Mouse (Mus musculus): ENCODE results near the gene Hoxa3.

Gene Hoxa3

DNA sequence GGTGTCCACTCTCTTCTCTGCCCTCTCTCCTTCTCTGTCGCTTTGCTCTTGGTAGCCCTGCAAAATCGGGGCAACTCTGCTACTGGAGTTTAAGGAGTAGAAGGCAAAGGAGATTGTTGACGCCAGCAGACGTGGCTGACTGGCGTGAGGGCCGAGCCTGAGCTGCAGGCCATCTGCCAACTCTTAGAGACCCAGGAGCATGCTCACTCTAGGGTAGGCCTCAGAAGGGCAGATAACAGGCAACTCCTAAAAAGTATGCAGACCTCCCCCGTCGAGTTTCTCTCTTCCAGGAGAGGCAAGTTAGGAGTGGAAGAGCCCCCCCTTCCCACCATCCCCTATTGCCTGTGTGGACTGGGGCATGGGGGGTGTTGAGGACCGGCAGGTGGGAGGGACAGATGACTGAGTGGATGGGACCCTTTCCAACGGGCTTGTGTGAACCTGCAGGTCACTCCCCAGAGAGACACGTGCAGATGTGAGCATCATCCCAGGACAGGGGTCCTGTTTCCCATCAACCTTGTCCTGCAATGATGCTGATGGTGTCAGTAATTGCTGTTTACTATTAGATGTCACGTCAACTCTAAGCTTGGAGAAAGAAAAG, 53.9 kb downstream of the Hoxa3 start:
- in situ Hi-C loops (cut with MboI; ENCODE audit: low pct_unique_long_range_greater_than_20kb in 1 of 2, low sequenced_read_pairs in 2 of 2, unreplicated experiment in 1 of 2): no loop called here

DNA sequence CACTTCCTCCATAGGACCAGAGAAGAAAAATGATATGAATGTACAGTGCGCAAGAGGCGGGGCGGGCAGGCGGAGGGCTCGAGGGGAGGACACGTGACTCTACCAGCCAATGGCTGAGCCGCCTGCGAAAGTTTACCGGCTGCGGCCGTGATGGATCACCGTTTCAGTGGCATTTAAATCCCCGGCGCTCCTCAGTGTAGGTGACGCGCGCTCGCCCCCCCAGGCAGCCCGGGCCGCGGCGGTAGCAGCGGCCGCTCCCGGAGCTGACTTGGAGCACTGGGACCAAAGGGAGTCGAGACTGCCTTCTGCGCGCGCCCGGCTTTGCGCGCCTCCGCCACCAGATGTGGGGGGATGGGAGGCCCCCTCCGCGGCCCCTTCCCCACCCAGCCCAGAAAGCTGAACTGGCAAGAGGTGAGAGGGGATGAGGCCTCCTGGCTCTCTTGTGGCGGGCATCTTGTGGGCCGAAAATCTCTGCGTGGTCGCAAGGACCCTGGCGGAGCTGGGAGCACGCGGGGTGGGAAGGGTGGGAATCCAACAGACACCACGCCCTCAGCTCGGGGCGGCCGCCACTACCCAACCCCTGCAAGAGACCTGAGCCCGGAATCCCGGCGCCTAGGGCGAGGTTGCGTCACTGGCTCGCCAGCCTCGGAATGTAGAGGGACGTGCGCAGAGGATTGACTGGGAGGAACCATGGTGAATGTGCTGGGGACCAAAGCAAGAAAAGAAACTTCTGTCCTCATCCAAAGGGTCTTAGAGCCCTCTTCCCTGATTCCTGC, 54.7 kb downstream of the Hoxa3 start, which contains the start of gene Hoxa1:
TSS of gene Hoxa1 (minus strand) at position 42 of the 776 bp plus-strand sequence.
- in situ Hi-C loops (cut with MboI; ENCODE audit: low pct_unique_long_range_greater_than_20kb in 1 of 2, low sequenced_read_pairs in 2 of 2, unreplicated experiment in 1 of 2): no loop called here

DNA sequence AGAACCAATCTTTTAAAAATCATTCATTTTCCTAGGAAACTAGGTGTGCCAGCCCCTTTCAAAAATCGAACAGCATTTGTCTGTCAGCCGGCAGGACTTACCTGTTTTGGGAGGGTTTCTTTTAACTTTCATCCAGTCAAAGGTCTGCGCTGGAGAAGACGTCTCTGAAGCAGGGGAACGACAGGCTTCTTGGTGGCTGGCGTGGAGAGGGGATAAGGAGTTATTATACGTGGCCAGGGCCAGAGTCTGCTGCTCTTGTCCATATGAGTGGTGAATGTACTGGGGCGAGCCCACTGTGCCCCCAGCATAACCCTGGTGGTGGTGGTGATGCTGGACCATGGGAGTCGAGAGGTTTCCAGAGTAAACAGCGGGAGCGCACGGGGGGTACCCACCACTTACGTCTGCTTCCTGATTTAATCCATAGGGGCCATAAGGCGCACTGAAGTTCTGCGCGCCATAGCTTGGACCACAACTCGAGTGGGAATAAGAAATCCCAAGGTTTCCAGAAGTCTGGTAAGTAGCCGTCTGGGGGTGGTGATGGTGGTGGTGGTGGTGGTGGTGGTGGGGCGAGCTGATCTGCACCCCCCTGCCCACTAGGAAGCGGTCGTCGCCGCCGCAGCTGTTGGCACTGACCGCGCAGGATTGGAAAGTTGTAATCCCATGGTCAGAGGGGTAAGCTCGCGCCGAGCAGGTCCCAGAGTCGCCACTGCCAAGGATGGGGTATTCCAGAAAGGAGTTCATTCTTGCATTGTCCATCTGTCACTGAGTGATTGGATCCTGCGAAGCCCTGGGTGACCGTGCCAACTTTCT, 55.5 kb downstream of the Hoxa3 start:
- in situ Hi-C loops (cut with MboI; ENCODE audit: low pct_unique_long_range_greater_than_20kb in 1 of 2, low sequenced_read_pairs in 2 of 2, unreplicated experiment in 1 of 2): no loop called here

DNA sequence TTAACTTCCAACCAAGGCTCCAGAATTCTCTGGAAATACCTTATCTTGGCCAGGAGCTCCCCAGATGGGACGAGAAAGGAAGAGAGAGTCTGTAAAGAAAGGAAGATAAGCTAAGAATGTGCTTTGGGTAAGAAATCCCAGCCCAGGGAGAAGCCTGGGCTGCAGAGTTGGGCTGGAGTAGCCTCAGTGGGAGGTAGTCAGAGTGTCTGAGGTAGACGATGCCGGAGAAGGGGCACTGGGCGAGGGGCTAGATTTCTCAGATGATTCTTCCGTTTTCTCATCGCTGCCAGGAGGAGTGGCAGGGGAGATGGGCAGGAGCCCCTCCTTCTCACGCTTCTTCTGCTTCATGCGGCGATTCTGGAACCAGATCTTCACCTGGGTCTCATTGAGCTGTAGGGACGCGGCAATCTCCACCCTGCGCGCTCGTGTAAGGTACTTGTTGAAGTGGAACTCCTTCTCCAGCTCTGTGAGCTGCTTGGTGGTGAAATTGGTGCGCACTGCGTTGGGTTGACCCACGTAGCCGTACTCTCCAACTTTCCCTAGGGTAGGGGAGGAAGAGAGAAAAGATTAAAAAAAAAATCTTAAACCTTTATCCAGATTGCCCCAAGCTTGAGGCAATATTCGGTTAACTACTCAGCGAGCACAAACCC, 56.5 kb downstream of the Hoxa3 start:
- in situ Hi-C loops (cut with MboI; ENCODE audit: low pct_unique_long_range_greater_than_20kb in 1 of 2, low sequenced_read_pairs in 2 of 2, unreplicated experiment in 1 of 2): no loop called here

DNA sequence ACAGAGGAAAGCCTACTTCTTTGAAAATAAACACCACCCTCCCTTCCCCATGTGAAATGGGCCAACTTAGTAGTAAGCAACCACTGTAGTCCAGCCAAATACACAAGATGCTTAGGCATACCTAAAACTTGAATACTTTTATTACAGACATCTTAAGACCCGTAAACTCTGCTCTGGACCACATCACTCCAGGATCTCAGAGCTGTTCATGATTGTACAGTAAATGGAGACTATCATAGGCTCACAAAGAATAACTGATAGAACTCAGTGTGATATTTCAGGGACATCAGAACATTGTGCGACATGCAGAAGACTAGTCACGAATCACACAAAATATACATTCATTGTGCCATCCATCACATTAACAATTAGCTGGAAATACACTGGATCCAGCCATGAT, 57.7 kb downstream of the Hoxa3 start:
- in situ Hi-C loops (cut with MboI; ENCODE audit: low pct_unique_long_range_greater_than_20kb in 1 of 2, low sequenced_read_pairs in 2 of 2, unreplicated experiment in 1 of 2): no loop called here

DNA sequence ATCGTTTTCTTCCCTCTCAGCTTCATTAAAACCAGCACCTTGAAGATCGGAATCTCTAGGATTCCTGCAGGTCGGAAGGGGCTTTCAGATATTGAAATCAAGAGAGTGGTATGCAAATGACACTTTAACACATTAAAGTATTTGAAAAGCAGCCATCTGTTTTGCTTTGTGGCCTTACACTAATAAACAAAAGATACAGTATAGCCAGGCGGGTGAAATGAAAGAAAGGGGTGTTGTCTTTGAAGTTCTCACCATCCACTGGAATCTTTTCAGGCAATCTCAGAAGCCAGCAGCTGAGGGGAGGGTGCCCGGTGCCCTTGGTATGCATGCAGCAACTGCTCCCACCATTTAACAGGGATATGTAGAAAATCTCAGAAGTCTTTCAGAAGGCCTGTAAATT, 59.1 kb downstream of the Hoxa3 start:
- in situ Hi-C loops (cut with MboI; ENCODE audit: low pct_unique_long_range_greater_than_20kb in 1 of 2, low sequenced_read_pairs in 2 of 2, unreplicated experiment in 1 of 2): no loop called here

DNA sequence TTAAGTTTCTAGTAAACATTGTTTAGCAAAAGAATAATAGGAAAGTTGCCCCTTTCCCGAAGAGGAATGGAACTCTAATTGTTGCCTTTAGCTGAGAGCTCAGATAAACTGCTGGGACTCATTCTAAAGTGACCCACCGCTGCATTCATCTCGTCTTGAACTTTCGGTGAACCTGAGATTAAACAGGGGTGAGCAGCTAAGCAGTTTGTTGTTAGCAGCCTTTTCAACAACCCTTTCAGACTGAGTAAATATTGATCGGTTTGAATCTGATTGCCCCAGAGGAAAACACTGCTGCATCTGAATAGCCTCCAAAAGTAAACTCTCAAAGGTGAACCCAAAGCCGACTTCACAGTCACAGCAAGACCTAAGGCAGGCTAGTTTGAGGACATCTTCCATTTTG, 59.9 kb downstream of the Hoxa3 start:
- in situ Hi-C loops (cut with MboI; ENCODE audit: low pct_unique_long_range_greater_than_20kb in 1 of 2, low sequenced_read_pairs in 2 of 2, unreplicated experiment in 1 of 2): no loop called here

DNA sequence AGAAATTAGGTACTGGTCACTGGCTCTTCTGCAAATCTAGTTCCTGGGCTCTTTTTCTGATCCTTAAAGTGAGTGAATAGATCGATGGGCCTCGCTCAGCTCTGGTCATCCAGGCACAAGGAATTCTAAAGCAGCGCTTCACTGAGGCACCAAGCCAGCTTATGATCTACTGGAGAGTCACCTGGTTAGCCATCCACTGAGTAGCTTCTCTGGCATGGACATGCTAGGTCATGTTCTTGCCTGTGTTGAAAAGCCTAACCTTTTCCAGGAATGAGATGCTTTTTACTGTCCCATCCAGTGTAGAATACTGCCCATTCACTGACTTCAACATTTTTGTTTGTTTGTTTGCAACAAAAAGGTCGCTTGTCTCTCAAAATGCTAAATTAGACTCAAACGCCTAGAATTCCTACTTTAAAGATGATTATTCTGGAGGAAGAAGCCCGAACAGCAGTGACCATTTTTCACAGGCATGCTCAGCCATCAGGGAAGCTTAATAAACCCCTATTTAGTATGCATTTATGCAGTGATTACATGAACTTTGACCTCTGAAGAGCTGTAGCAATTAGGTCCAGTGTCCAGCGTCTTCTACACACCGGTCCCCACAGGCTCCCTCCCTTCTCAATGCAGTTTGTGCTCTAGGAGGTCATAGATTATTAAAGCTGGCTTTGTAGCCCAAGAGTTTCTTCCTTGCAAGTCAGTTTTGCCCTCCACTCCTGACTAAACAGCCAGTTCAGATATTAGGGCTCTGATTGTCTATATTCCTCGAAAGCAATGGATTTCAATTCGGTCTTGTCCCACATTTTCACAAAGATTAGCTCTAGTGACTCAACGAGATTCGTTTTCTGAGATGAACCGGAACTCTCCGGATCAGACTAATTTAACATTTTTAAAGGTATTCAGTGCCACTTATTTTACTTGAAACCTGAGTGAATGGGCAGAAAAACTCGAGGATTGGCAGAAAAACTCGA, 60.6 kb downstream of the Hoxa3 start:
- in situ Hi-C loops (cut with MboI; ENCODE audit: low pct_unique_long_range_greater_than_20kb in 1 of 2, low sequenced_read_pairs in 2 of 2, unreplicated experiment in 1 of 2): no loop called here

DNA sequence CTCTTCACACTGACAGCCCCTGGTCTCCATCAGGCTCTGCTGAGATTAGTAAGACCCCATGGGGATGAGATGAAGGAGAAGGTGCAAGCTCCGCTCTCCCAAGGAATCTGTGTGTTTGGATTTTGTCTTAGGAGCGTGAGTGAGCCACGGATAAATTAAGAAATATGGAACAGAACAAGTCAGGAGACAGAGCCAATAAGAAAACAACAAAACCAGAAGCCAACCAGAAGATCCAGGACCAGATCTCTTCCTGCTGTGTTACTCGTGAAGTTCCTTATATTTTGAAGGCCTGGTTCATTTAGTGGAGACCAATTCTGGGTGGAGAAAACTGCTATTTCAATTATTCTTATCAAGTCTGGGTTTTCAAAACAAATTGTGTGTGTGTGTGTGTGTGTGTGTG, 61.6 kb downstream of the Hoxa3 start:
- in situ Hi-C loops (cut with MboI; ENCODE audit: low pct_unique_long_range_greater_than_20kb in 1 of 2, low sequenced_read_pairs in 2 of 2, unreplicated experiment in 1 of 2): no loop called here

DNA sequence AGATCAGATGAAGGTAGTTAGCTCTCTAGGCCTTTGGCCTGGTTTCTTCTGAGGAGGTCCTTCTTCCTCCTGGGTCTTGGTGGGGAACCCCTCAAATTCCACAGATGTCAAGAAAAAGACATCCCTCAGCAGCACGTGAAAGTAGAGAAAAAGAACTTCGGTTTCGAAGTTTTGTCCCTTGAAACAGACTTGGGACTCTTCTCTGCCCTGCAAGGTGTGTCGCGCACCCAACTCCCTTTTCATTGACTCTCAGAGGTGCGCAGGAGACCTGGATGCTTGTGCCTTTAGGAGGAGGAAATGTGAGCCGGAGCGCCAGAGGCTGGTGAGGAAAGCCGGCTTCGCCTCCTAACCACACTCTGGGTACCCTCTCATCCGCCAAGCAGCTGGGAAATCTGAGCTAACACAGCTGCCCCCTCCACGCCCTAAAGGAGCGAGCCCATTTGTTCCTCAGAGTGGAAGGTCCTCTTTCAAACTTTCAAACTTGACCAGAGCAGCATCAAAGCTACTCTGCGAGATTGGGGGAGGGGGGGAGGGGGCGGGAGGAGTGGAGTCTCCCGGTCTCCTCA, 62.7 kb downstream of the Hoxa3 start:
- in situ Hi-C loops (cut with MboI; ENCODE audit: low pct_unique_long_range_greater_than_20kb in 1 of 2, low sequenced_read_pairs in 2 of 2, unreplicated experiment in 1 of 2): no loop called here

DNA sequence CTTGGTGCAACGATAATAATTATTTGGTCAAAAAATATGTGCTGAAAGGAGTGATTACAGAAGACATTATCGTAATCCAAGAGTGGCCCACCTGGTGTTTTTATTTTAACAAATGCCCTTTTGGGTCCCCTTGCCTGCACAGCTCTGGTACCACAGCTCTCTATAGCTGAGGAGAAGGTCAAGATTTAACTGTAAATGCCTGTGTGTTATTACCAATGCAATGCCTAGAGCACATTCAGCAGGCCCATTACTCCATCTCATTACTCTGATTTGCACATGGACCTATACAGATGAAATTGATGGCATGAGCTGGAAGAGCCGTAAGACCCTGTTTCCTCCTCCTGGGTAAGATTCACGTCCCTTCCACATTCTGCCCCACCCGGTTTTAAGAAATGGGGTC, 74.0 kb downstream of the Hoxa3 start:
- in situ Hi-C loops (cut with MboI; ENCODE audit: low pct_unique_long_range_greater_than_20kb in 1 of 2, low sequenced_read_pairs in 2 of 2, unreplicated experiment in 1 of 2): no loop called here

DNA sequence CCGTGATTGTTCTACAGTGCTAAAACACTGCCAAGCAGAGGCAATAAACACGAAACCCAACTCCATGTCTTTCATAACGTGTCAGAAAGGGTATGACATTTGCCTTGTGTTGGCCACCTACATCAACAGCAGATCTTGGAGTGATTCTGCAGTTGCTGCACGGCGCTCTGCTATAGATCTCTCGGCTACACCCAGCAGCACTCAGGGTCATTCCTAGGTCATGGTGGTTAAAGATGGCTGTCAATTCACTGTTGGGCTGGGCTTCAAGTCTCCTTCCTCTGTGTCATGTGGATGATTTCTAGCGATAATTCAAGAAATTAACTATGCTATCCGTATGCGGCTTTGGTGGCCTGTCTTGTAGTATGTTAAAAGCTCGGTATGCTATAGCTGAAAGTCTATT, 74.6 kb downstream of the Hoxa3 start:
- in situ Hi-C loops (cut with MboI; ENCODE audit: low pct_unique_long_range_greater_than_20kb in 1 of 2, low sequenced_read_pairs in 2 of 2, unreplicated experiment in 1 of 2): no loop called here

DNA sequence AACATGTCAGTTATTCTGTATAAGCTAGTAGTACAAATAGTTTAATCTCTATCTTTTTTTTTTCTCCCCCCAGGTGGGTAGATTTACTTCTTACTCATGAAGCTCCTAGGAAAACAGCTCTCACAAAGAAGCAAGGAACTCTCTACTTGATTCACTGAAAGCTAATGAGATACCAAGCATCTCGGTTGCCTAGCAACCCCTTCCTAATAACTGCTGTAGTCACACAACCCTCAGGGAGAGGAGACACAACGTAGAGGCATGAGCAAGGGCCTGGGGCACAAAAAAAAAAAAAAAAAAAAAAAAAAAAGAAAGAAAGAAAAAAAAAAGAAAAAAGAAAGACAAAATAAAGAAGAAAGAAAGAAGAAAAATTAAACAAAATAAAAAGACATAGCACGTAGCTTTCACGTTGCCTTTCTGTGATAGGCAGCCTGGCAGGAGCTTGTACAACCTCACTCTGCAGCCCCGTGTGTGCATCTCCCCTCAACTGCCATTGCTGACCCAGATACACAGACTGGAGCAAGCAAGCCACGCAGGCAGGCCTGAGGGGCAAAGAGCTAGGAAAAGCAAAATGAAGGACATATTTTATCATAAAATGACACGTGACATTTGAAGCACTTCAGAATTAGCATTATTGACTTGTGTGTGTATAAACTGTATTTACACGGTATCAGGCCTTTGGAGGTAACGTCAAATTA, 75.1 kb downstream of the Hoxa3 start:
- in situ Hi-C loops (cut with MboI; ENCODE audit: low pct_unique_long_range_greater_than_20kb in 1 of 2, low sequenced_read_pairs in 2 of 2, unreplicated experiment in 1 of 2): no loop called here

DNA sequence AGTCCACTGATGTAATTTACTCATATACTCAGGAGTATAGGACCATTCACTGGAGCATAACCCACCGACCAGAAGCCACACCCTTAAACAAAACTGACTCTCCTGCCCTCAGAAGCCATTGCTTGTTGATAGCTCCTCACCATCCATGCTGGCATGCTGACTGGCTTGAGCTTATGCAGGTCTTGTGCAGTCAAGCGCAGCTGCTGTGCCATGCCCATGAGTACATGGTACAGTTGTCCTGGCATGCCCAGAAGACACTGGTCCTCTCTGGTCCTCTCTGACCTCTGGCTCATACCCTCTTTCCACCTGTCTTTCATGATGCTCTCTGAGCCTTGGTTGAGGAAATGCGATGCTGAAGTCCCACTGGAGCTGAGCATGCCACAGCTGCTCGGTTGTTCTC, 89.5 kb downstream of the Hoxa3 start:
- in situ Hi-C loops (cut with MboI; ENCODE audit: low pct_unique_long_range_greater_than_20kb in 1 of 2, low sequenced_read_pairs in 2 of 2, unreplicated experiment in 1 of 2): no loop called here

DNA sequence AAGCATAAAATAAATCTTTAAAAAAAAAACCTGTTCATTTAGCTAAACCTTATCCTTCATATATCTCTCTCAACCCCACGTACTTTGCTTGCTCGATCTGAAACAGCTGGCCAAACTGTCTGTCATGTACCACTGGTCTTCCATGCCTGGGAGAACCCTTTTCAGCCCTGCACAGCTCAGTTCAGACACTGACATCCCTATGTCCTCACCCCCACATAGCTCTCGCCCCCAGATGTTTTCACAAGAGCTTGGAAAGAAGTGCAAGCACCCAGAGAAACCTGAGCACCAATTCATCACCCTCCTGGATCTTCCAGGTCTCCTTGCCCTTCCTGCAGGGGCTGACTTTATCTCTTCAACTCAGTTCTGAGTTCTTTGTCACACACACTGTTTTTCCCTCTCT, 92.0 kb downstream of the Hoxa3 start:
- in situ Hi-C loops (cut with MboI; ENCODE audit: low pct_unique_long_range_greater_than_20kb in 1 of 2, low sequenced_read_pairs in 2 of 2, unreplicated experiment in 1 of 2): no loop called here

All from mouse embryonic stem cell (cell line).